Mouse (Mus musculus) thymus, adult 2 months (tissue): ENCODE measurements at regions not wholly inside any gene's neighbourhood (a gene's known extent, or its start where the extent isn't known, plus 50 kb on each side); places are given as distances from the start of the nearest gene placed in this dataset.

Experiments used
- CTCF ChIP-seq: fragments of 200-500 bp; IDR thresholded peaks from 2 replicates; pipeline ENCODE4 v1.5.1; 2012; ENCODE audit warnings: mild to moderate bottlenecking, control low read depth, low read length, moderate library complexity, borderline replicate concordance; ENCODE audit not compliant: control insufficient read depth, poor library complexity, insufficient read depth; ENCODE audit errors: extremely low read depth
- POLR2A ChIP-seq: fragments of 200-500 bp; IDR thresholded peaks from 2 replicates; pipeline ENCODE4 v1.6.1; 2012; ENCODE audit warnings: mild to moderate bottlenecking, low read length, control low read depth, moderate library complexity; ENCODE audit not compliant: control insufficient read depth, poor library complexity, insufficient read depth; ENCODE audit errors: extremely low read depth

- TF ChIP-seq CTCF = no peak
- no peak for TF ChIP-seq POLR2A
These were observed 339.0 kb upstream of the Zmiz1 start for GRCm38 (mm10) chr14:25119999-25120398.
